Mouse (Mus musculus) CH12.LX (cell line): ENCODE results near the gene Gpat2.

Experiments used
- BHLHE40 ChIP-seq: IDR thresholded peaks from 2 replicates; pipeline ENCODE4 v1.6.1; 2011; ENCODE audit warnings: mild to moderate bottlenecking, low read depth, low read length, improper control_type of control experiment
- CTCF ChIP-seq, 2 experiments: IDR thresholded peaks in 1 of 2; conservative IDR thresholded peaks in 1 of 2; 2 replicates each; pipeline ENCODE4 v1.5.1; 2011 to 2012; ENCODE audit warnings: low read depth in 2 of 2, low read length in 2 of 2, improper control_type of control experiment in 1 of 2, inconsistent platforms in 1 of 2, mild to moderate bottlenecking in 1 of 2, moderate library complexity in 1 of 2
- EP300 ChIP-seq: IDR thresholded peaks from 2 replicates; pipeline ENCODE4 v1.6.1; 2011; ENCODE audit warnings: low read length, improper control_type of control experiment
- MAFK ChIP-seq: IDR thresholded peaks from 2 replicates; pipeline ENCODE4 v1.6.1; 2011; ENCODE audit warnings: low read length, improper control_type of control experiment; ENCODE audit not compliant: insufficient replicate concordance

DNA sequence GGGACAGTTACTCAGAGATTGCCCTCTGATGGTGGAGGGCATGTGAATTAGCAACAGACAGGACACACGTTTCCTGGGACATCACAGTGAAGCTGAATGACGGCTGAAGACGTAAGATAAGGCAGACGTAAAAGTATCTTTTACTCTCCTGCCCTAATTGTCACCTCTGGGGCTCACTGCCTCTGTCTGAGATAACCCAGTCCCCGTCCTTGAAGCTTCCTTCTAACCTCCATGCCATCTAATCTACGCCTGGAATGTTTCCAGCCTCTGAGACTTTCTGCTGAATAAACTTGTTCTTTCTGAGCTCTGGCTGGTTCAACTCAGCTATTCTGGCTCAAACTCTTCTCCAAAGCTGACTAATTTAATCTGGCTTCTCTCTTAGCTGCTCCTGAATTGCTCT is 26.7 kb downstream of the Gpat2 start:
- TF ChIP-seq BHLHE40 (no peak), EP300 (no peak), MAFK (no peak), CTCF (conservative IDR thresholded peaks at IDR 0.05 in 1 of 2, IDR thresholded peaks at IDR 0.05 in 1 of 2; ENCODE audit: low read depth in 2 of 2, low read length in 2 of 2) (no peak)
